Mouse (Mus musculus) kidney, postnatal 25 days (tissue): ENCODE results near the gene Stat5a.

Experiments
- DNase-seq, 2 experiments: peaks; one replicate each; pipeline ENCODE4 v3.0.0; 2021; ENCODE audit warnings: mixed read lengths in 2 of 2

The Stat5a gene

DNA sequence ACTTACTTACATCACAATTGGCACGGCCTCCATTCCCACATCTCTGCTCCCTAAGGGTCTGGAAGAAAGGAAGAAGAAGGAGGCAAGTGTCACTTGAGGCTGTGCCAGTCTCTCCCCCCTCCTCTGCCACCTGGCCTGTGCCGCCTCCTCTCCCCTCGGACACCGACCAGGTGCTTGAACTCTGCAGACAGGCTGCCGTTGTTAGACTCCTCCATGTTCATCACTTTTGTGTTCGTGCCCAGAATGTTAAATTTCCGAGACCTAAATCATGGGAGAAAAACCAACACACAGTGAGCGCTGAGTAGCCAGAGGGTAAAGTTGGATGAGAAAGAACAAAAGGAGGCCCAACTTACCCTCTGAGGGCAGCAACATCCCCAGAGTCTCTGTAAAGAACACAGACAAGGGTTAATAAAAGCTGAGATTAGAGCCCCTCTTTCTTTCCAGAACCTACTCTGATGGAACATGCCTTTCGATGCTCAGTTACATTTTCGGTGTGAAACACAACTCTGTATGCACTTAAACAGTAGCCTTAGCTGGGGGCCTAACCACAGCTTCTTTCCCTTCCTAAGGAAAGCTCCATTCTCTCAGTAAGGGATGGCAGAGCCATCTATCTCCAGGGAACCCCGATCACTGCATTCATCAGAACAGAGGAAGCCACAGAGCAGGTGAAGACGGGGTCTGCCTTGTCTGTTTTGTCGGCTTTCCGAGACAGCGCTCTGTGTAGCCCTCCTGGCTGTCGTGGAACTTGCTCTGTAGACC lies 39.5 kb downstream of the Stat5a start:
- DNase-seq, result no peak

DNA sequence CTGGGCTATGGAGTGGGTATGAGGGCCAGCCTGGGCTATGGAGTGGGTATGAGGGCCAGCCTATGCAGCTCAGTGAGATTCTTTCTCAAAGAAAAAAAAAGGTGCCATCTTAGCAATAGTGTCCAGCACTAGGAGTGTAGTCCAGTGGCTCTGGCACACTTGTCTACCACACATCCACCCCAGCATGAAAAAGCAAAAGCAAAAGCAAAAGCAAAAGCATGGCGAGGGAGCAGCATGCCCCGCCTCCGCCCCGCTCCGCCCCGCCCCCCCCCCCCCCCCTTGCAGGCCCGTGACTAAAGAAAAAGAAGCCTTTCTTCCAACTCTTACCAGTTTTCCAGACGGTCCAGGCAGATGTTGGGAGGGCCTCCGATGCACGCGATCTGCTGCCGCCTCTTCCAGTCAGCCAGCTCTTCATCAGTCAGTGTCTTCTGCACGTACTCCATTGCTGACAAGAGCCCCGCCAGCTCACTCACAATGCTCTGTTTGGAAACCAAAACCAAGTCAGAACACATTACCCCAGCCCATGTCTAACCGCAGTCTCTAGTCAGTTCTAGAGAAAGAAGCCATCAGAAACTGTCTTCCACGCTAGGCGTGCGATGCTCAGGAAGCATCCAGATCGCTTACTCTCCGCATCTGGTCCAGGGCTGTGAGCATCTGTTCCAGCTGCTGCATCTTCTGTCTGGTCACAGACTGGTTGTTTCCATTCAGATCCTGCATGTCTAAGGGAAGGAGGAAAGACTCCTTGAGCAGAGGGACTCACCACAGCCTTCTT lies 45.6 kb downstream of the Stat5a start:
- no peak for DNase-seq

DNA sequence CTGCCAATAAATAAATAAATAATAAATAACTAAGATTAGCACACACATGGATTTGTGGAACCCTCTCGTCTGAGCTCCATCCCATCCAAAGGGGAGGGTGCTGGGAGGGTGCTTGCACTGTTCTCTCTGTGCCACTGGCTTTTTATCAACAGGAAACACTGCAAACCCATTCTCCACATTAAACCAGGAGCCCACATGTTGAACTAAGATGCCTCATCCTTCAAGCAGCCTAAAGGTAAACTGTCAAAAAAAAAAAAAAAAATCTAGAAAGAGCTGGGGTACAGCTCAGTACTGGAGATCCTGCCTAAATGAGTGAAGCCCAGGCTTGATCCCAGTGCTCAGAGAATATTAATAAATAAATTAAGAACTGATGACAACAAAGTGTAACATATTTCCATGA lies 46.8 kb downstream of the Stat5a start:
- DNase-seq, result no peak

DNA sequence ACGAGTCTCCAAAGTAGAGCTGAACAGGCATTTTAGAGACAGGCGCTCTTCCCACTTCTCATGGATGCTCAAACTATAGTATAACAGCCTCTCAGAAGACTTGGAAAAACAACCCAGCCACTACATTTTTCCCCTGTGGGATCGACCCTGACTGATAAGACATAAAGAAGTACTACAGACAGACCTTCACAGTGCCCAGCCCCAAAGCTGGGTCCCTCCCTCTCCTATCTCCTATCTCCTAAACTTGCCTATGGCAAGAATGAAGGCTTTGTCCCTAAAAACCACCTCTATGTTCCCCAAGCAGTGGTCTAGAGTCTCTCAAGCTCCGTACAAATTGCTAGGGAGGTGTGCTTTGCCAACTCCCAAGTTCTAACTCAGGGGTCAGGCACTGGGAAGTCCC lies 47.7 kb downstream of the Stat5a start:
- no peak for DNase-seq

DNA sequence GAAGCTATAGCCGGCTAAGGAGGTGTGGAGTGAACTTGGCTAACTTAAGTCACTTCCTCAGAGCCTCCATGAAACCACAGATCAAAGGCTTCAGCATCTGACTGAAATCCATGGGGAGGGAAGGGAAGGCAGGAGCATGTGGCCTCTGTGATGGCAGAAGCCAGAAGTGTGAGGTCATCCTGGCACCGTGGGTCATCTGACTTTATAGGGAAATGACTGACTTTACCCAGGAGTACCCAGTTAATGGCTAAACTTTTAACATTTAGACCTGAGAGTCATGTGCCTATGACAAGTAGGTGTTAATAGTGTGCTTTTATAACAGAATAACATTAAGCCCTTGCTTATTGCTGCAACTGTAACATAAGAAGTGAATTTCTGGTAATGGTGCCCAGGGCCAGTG lies 49.0 kb downstream of the Stat5a start:
- DNase-seq, result peak; percentile 53 to 70

DNA sequence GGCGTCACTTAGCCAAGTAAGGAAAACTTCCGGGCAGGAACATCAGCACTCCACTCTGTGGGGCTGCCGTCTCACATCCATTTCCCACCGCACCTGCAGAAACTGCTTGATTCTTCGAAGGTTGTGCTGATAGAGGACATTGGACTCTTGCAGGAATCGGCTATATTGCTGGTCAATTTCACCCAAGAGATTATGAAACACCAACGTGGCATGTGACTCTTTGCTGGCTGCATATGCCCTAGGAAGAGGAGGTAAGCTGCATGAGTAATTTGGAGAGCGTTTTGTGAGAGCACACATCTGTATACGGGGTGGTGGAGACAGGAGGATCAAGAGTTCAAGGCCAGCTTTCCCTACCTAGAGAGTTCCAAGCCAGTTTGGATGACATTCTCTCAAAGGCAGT lies 49.4 kb downstream of the Stat5a start:
- no peak for DNase-seq

DNA sequence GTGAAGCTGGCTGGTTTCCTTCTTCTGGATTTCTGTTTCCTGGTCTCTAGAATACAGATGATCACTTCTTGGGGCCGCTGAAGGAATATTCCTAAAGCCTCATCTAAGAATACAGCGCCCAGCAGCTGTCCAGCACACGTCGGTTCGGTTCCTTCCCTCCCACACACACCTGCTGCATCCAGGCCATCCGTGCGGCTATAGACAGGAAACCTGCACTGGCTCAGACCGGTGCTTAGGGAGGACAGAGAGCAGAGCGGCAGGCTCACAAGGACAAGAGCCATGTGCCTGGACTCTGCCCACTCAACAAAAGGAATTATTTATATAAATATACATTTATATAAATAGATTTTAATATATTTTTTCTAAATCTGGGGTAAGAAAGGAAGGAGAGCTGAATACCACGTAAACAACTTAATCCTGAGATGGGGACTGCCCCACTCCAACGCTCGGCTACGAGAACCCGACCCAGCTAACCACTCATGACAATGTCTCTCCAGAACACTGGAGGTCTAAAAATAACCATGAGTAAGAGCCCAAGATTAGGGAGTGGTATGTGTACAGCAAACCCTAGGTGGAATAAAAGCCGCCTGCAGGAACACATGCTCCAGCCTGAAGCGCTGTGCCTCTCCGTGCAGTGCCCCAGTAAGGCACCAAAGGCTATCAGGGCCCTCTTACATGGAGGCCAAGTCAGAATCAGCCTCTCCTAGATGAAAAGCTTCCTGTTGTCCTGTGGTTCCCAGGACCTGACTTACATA lies 53.4 kb downstream of the Stat5a start:
- DNase-seq, result no peak

DNA sequence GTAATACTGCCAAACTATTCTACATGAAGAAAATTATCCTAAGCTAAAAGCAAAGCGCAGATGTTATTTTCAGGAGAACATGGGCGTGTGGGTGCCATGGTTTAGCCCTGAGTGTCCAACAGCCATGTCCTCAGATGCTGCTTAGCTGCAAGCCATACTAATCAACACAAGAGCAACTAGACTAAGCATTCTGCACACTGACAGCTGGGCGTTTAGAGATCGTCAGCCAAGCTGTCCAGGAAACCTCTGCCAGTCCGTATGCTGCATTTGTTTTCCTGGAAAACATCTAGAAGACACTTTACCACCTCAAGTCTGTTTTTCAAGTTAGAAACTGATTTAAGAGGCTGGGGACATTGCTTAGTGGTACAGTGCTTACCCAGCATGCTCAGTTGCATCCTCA lies 55.3 kb downstream of the Stat5a start:
- no peak for DNase-seq

DNA sequence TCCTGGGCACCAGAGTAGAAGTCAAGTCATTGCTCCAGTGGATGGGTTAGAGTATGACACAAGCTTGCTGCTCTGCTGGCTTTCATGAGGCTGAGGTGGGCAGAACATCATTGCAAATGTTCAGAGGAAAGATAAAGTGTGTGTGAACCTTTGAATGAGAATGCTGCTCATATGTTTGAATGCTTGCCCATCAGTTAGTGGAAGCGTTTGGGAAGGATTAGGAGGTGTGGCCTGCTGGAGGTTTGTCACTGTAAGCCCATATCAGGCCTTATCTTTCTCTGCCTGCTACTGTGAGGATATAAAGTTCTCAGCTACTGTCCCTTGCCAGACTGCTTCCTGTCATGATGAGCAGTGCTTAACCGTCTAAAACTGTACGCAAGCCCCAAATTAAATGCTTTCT lies 55.9 kb downstream of the Stat5a start:
- no peak for DNase-seq

DNA sequence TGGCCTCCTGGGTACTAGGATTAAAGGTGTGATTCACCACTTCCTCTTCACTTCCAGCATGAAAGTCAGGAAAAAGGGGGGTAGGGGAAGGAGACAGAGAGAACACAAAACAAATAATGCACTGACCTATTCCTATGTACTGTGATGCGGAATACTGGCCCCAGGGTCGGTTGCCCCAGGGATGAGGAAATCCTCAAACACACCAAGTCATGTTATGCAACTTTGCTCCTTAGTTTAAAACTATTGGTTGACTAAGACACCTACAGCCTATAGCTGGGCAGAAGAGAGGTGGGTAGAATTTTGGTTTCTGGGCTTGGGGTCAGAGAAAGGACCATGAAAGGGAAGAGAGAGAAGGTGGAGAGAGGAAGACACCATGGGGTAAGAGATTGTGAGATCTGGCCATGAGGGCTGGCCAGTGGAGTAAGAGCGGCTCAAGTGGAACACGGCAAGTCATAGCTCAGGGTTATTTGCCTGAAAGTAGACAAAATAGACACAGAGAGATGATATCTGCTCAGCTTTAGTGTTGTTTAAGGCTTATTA lies 57.4 kb downstream of the Stat5a start:
- DNase-seq, result no peak

DNA sequence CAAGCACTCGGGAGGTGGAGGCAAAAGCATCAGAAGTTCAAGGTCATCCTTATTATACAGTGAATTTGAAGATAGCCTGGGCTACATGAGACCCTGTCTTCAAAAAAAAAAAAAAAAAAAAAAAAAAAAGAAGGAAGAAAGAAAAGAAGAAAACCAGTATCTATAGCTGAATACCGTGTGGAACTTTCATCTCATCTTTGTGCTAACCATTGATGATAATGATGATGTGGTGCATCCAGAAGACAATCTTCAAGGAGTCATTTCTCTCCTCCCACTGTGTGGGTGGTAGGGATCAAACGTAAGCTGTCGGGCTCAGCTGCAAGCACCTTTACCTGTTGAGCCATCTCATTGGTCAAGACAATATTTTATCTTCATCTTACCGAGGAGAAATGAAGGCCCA lies 58.9 kb downstream of the Stat5a start:
- no peak for DNase-seq

DNA sequence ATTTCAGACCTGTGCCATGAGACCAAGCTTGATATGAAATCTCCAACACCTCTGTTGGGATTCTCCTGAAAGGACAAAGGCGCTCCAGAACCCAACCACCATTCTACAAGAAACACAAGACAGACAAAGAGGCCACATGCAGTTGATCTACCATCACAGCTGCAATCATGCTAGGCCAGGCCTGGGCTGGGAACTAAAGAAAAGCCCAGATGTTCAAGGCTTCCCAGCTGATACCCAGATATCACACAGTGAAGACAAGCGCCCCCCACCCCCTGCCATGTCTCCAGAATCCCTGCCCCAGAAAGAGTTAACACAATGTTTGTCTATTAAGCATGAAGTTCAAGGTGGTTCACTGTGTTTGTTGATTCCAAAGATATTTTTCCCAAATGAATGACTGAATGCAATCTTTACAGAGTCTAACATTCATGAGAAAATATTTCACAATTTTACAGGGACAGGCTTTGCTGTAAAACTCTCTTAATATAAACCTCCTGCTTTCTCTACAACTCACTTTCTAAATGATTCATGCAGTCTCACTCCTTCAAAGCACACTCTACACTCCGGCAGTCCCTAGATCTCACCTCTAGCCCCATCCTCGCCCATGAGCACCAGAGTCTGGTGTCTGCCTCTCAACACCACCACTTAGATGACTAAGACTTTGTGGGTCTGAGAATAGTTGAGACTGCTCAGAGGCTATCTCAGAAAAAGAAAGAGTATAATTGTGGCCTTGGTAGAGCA lies 61.9 kb downstream of the Stat5a start:
- DNase-seq, result no peak

DNA sequence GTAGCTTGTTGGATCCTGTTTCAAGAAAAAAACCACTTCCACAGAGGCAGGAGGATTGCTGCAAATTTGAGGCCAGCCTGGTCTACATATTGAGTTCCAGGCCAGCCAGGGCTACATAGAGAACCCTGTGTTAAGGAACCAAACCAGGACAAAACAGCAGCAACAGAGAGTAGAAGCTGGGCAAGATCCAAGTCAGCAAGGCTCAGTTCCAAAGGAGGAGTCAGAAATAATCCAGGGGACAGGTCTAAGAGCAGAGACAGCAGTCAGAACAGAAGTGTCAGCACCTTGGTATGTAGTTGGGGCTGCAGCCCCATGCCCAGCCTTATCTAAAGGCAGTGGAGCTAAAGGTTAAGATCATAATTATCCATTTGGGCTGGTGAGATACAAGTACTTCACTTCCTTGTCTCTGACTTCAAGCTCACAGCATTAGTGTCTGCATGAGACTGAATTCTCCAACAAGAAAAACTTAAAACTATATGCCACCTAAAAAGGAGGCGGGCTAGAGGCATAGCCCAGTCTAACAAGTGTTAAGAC lies 65.3 kb downstream of the Stat5a start:
- DNase-seq, result no peak

DNA sequence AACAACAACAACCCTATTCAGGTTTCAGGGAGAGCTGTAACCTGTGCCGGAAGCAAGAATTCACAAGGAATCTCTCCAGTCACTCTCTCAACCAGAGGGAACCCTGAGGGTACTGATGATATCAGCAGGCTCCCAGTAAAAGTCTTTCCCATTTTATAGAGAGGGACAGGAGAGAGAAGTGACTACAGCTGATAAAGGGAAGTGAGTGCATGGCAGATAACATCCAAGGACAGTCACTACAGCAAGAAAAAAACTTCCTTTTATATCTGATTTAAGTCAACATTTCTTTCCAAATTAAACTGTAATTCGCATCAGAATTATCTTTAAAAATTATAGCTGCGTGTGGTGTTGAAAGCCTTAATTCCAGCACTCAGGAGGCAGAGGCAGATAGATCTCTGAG lies 68.2 kb downstream of the Stat5a start:
- DNase-seq, result no peak

DNA sequence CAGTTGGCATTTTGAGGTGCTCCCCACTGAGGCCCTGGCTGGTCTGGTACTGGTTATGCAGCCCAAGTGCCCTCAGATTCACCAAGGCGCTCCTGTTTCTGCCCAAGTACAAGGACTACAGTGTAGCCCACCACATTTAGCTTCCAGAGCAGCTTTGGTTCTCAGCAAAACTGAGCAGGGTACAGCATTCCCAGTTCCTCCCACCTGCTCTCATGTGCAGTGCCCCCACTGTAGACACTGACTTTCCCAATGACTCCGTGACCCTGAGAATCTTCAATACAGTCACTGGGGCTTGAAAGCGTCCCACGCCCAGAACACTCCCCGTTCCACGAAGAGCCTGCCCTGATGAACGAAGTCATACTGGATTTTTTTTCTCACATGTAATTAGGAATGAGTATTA lies 71.5 kb downstream of the Stat5a start:
- no peak for DNase-seq

DNA sequence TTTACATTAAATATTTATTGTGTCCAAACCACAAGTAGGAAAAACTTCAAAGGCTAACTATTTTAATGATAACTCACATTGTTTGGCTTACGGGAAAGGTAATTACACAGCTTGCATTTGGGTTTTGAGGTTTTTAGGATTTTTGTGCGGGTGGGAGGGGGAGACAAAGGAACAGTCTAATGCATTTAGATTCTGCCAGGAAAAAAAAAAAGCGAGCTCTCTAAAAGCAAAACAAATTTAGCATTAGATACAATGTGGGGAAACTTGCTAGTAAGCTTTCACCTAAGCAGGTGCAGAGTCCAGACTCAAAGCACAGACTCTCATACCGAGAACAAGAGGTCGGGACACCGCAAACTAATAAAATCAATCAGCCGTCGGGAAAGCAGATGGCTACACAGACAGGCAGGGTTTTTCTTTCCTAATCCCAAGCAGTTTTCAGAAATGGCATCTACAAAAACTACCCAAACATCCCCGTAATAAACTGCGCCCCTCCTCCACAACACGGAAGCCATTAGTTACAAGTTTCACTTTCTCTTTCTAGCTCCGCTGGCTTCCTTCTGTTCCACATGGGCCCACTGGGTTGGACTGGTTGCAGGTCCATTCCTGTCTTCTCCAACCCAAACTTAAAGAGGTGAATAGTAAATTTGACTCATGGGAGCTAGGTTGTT lies 72.2 kb downstream of the Stat5a start:
- peak; percentile 52 to 63 for DNase-seq
